Mouse (Mus musculus) heart, embryonic 14.5 days (tissue): ENCODE results near the gene Hcar1. TPM values are rescaled to one million over a fixed set of nuclear protein-coding genes. Genes with fewer than 3 reads are reported as not detected.

Source experiments
- polyA plus RNA-seq: library from polyadenylated mRNA; unstranded; fragments of >200 nt; fragmentation: Nextera tagmentation; extraction: Ambion mirVana; gene quantifications from 2 replicates; pipeline ENCODE4 v1.2.1, GENCODE M21; 2014

Gene Hcar1
- polyA plus RNA-seq, 1 experiment from 2014 or later, result 0.32 TPM

Other genes with a start within 250 kb of the Hcar1 start
- 48.0 and 50.5 TPM in 2 replicates for gene Clip1, start 195.4 kb downstream of the Hcar1 start, polyA plus RNA-seq
- gene Zcchc8, start 158.9 kb downstream of the Hcar1 start, polyA plus RNA-seq, result 57.0 and 63.1 TPM in 2 replicates
- gene Rsrc2, start 130.6 kb downstream of the Hcar1 start, polyA plus RNA-seq, result 77.3 and 80.5 TPM in 2 replicates
- gene Kntc1, start 130.3 kb downstream of the Hcar1 start, polyA plus RNA-seq, result 19.4 and 23.1 TPM in 2 replicates
- not detected in 2 replicates for gene Hcar2, start 14.5 kb downstream of the Hcar1 start, polyA plus RNA-seq
- gene Denr, start 27.2 kb upstream of the Hcar1 start, polyA plus RNA-seq, result 89.2 and 89.5 TPM in 2 replicates
- 1.4 and 2.8 TPM in 2 replicates for gene Gm43518, start 47.4 kb upstream of the Hcar1 start, polyA plus RNA-seq
- gene Ccdc62, start 50.7 kb upstream of the Hcar1 start, polyA plus RNA-seq, result 5.1 and 6.2 TPM in 2 replicates
- 5.0 and 5.3 TPM in 2 replicates for gene Hip1r, start 93.6 kb upstream of the Hcar1 start, polyA plus RNA-seq
- 47.6 and 47.7 TPM in 2 replicates for gene Vps37b, start 152.2 kb upstream of the Hcar1 start, polyA plus RNA-seq
- 0.81 and 0.97 TPM in 2 replicates for gene Abcb9, start 215.8 kb upstream of the Hcar1 start, polyA plus RNA-seq
- gene Ogfod2, start 232.3 kb upstream of the Hcar1 start, polyA plus RNA-seq, result 15.0 and 15.6 TPM in 2 replicates
- 63.0 and 66.2 TPM in 2 replicates for gene Arl6ip4, start 236.1 kb upstream of the Hcar1 start, polyA plus RNA-seq